Mouse (Mus musculus) ZHBTc4 (cell line): ENCODE measurements at regions not wholly inside any gene's neighbourhood (a gene's known extent, or its start where the extent isn't known, plus 50 kb on each side); places are given as distances from the start of the nearest gene placed in this dataset.

Source experiments
- DNase-seq: peaks from one replicate; pipeline ENCODE4 v3.0.0-alpha.2; 2011; ENCODE audit warnings: low read depth, low spot score

GRCm38 (mm10) chr1:182690323-182690722 is 58.7 kb downstream of the Ccdc185 start:
- DNase-seq: no peak

- no peak for DNase-seq
Observed at GRCm38 (mm10) chr1:182689741-182690140, 59.2 kb downstream of the Ccdc185 start.

GRCm38 (mm10) chr1:182687146-182687545 is 61.8 kb downstream of the Ccdc185 start:
- no peak for DNase-seq

- DNase-seq: peak; percentile 15
Observed at GRCm38 (mm10) chr1:182686231-182686630, 62.7 kb downstream of the Ccdc185 start.

GRCm38 (mm10) chr1:182682591-182683252 is 66.3 kb downstream of the Ccdc185 start:
- no peak for DNase-seq
